Mouse (Mus musculus) CD4-positive, CD25-positive, alpha-beta regulatory T cell, adult 2 months (primary cell): Measurements from ENCODE around the gene Dapk3.

ENCODE experiments used
- DNase-seq: peaks from one replicate; pipeline ENCODE4 v3.0.0-alpha.2; 2012; ENCODE audit warnings: low read depth, low spot score

The Dapk3 gene

GRCm38 (mm10) chr10:81238618-81239017 lies 55.8 kb downstream of the Dapk3 start:
- DNase-seq: no peak

- DNase-seq: peak; percentile 82
Observed at GRCm38 (mm10) chr10:81240876-81241275, 58.1 kb downstream of the Dapk3 start.

GRCm38 (mm10) chr10:81242021-81242420 lies 59.2 kb downstream of the Dapk3 start:
- DNase-seq: no peak
